Mouse (Mus musculus): ENCODE measurements around the gene Aph1a. TPM values are rescaled to one million over a fixed set of nuclear protein-coding genes. Genes with fewer than 3 reads are reported as not detected.
"Not testable (repeated sequence)": the region's sequence is repeated elsewhere in the genome, so short reads cannot be mapped to it uniquely, and the experiment has no call there.

The Aph1a gene
- total RNA-seq (2021): 10 to 100 TPM; 71.6 to 76.2 TPM

GRCm38 (mm10) chr3:95893606-95894316 lies at the start of gene Aph1a:
Aph1a (plus strand) TSS chr3:95893969.
- peak; percentile 77 to 81 for DNase-seq (ENCODE audit: extremely low spot score in 1 of 2, low spot score in 1 of 2)

GRCm38 (mm10) chr3:95850611-95851010 lies 43.2 kb upstream of the Aph1a start:
- no peak for DNase-seq (ENCODE audit: extremely low spot score in 1 of 2, low spot score in 1 of 2)

GRCm38 (mm10) chr3:95851317-95851716 lies 42.5 kb upstream of the Aph1a start:
- no peak for DNase-seq (ENCODE audit: extremely low spot score in 1 of 2, low spot score in 1 of 2)

GRCm38 (mm10) chr3:95855502-95856089 lies 38.2 kb upstream of the Aph1a start, which contains the start of gene Prpf3:
Prpf3 (minus strand) TSS chr3:95855885.
- peak; percentile 85 to 86 for DNase-seq (ENCODE audit: extremely low spot score in 1 of 2, low spot score in 1 of 2)

- no peak for DNase-seq (ENCODE audit: extremely low spot score in 1 of 2, low spot score in 1 of 2)
Measured at GRCm38 (mm10) chr3:95856115-95856514, 37.7 kb upstream of the Aph1a start.

- not testable (repeated sequence) for DNase-seq (ENCODE audit: extremely low spot score in 1 of 2, low spot score in 1 of 2)
Measured at GRCm38 (mm10) chr3:95857050-95857449, 36.7 kb upstream of the Aph1a start.

GRCm38 (mm10) chr3:95858278-95858677 lies 35.5 kb upstream of the Aph1a start:
- DNase-seq (ENCODE audit: extremely low spot score in 1 of 2, low spot score in 1 of 2): not testable (repeated sequence)

GRCm38 (mm10) chr3:95860323-95860722 lies 33.4 kb upstream of the Aph1a start:
- DNase-seq (ENCODE audit: extremely low spot score in 1 of 2, low spot score in 1 of 2): no peak

GRCm38 (mm10) chr3:95861216-95861615 lies 32.6 kb upstream of the Aph1a start:
- no peak for DNase-seq (ENCODE audit: extremely low spot score in 1 of 2, low spot score in 1 of 2)

- peak in 1 of 2 experiments; percentile 62 for DNase-seq (ENCODE audit: extremely low spot score in 1 of 2, low spot score in 1 of 2)
Measured at GRCm38 (mm10) chr3:95861796-95862195, 32.0 kb upstream of the Aph1a start.

GRCm38 (mm10) chr3:95863578-95863977 lies 30.2 kb upstream of the Aph1a start:
- no peak for DNase-seq (ENCODE audit: extremely low spot score in 1 of 2, low spot score in 1 of 2)

- DNase-seq (ENCODE audit: extremely low spot score in 1 of 2, low spot score in 1 of 2): peak; percentile 28 to 48
Measured at GRCm38 (mm10) chr3:95865050-95865449, 28.7 kb upstream of the Aph1a start.

- no peak for DNase-seq (ENCODE audit: extremely low spot score in 1 of 2, low spot score in 1 of 2)
Measured at GRCm38 (mm10) chr3:95865571-95865970, 28.2 kb upstream of the Aph1a start.

- no peak for DNase-seq (ENCODE audit: extremely low spot score in 1 of 2, low spot score in 1 of 2)
Measured at GRCm38 (mm10) chr3:95866071-95866470, 27.7 kb upstream of the Aph1a start.

GRCm38 (mm10) chr3:95867408-95867807 lies 26.4 kb upstream of the Aph1a start:
- no peak for DNase-seq (ENCODE audit: extremely low spot score in 1 of 2, low spot score in 1 of 2)

GRCm38 (mm10) chr3:95870976-95871375 lies 22.8 kb upstream of the Aph1a start:
- no peak for DNase-seq (ENCODE audit: extremely low spot score in 1 of 2, low spot score in 1 of 2)

GRCm38 (mm10) chr3:95871392-95871867 lies 22.3 kb upstream of the Aph1a start, which contains the start of gene Mrps21:
Mrps21 (minus strand) TSS chr3:95871519.
- DNase-seq (ENCODE audit: extremely low spot score in 1 of 2, low spot score in 1 of 2): peak; percentile 64 to 71

GRCm38 (mm10) chr3:95872048-95872447 lies 21.7 kb upstream of the Aph1a start:
- DNase-seq (ENCODE audit: extremely low spot score in 1 of 2, low spot score in 1 of 2): no peak

- no peak for DNase-seq (ENCODE audit: extremely low spot score in 1 of 2, low spot score in 1 of 2)
Measured at GRCm38 (mm10) chr3:95879063-95879462, 14.7 kb upstream of the Aph1a start.

GRCm38 (mm10) chr3:95881979-95882815 lies 11.6 kb upstream of the Aph1a start, which contains the start of gene Ciart:
Ciart (minus strand) TSS chr3:95882251.
- peak; percentile 76 to 85 for DNase-seq (ENCODE audit: extremely low spot score in 1 of 2, low spot score in 1 of 2)
